Mouse (Mus musculus): ENCODE results near the gene Rbms3. TPM values are rescaled to one million over a fixed set of nuclear protein-coding genes. Genes with fewer than 3 reads are reported as not detected.
A peak's percentile ranks its signal among the peaks of the same experiment; 100 is the strongest.

The Rbms3 gene
- polyA plus RNA-seq, 1 experiment from 2014 or later = 48.9 TPM

DNA sequence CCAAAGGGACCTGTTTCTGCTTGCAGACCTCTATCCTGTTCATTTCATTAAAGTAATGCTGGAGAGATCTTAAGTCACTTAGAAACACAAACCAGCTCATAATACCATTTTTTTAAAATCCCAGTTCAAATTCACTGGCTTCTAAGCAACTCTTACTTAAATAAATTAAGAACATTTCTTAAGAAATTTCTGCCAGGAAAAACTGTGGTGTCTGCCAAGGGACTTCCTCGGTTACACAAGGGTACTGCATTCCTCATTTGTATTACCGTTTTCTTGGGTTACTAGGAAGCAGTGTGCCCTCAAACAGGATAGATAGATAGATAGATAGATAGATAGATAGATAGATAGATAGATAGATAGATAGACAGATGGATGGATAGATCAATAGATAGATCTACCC, 627.6 kb downstream of the Rbms3 start:
- Histone ChIP-seq H3K4me2 (replicated peaks; ENCODE audit: low read depth, low read length) (no peak overlapping the region), H3K36me3 (ENCODE audit: insufficient read depth, low read length) (no peaks in the 10 kb centered on the region), H3K27me3 (replicated peaks; ENCODE audit: insufficient read depth, low read length) (no peaks in the 10 kb centered on the region), H3K4me3 (ENCODE audit: low read depth, low read length) (no peak overlapping the region), H3K27ac (ENCODE audit: low read length) (no peak overlapping the region), H3K4me1 (ENCODE audit: insufficient read depth, low read depth, low read length) (no peaks in the 10 kb centered on the region), H3K9me3 (ENCODE audit: low read length) (no peaks in the 10 kb centered on the region), H3K9ac (replicated peaks; ENCODE audit: low read depth) (no peak overlapping the region)
- ATAC-seq (no peak), DNase-seq (ENCODE audit: low spot score) (peak; percentile 64)
- TF ChIP-seq CTCF (IDR thresholded peaks at IDR 0.05) (no peak), EP300 (IDR thresholded peaks at IDR 0.05) (no peak)
- 43% methylated on average over 2 of the region's 2 CpGs for WGBS

DNA sequence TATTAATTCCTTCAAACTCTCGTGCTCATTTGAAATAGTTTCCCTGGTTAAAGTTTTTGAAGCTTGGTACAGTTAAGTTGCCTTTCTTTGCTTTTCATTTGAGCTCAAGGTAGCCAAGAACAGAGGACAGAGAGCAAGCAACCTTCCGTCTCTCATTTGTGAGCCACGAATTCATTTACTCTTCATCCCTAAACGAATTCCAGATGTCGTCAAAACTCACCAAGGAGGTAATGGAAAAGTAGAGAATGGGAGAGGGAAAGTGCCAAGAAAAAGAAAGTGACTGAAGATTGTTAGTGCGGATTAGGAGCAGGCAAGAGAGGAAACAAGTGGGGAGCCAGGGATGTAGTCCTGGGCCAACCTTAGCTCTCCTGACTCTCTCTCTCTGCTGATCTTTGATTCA, 630.5 kb downstream of the Rbms3 start:
- Histone ChIP-seq H3K9me3 (ENCODE audit: low read length) (no peaks in the 10 kb centered on the region), H3K36me3 (ENCODE audit: insufficient read depth, low read length) (no peaks in the 10 kb centered on the region), H3K4me2 (replicated peaks; ENCODE audit: low read depth, low read length) (no peak overlapping the region), H3K27me3 (replicated peaks; ENCODE audit: insufficient read depth, low read length) (no peaks in the 10 kb centered on the region), H3K27ac (ENCODE audit: low read length) (no peak overlapping the region), H3K4me1 (ENCODE audit: insufficient read depth, low read depth, low read length) (no peaks in the 10 kb centered on the region), H3K4me3 (ENCODE audit: low read depth, low read length) (no peak overlapping the region), H3K9ac (replicated peaks; ENCODE audit: low read depth) (no peak overlapping the region)
- 71% methylated on average over 6 of the region's 6 CpGs for WGBS
- no peak for ATAC-seq
- TF ChIP-seq EP300 (IDR thresholded peaks at IDR 0.05) (no peak), CTCF (IDR thresholded peaks at IDR 0.05) (no peak)
- DNase-seq (ENCODE audit: low spot score) = no peak

DNA sequence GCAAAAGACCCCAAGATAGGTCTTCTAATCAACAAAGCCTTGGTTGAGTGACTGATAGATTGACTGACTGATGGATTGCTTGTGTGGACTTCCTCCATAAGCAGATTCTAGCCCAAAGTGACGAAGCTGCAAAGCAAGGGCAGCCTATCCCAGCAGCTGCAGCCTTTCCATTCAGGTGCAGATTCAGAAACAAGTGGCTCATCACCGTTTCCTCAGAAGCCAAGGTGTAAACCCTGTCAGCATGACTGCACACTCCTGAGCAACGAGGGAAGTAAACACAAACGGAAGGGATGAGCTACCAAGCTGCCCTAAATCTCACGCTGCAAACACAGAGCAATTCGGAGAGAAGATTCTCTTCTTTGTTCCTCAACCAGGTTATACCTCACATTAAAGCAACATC, 639.4 kb downstream of the Rbms3 start:
- WGBS = 84% methylated on average over 6 of the region's 6 CpGs
- no peaks in the 10 kb centered on the region for H3K27me3 ChIP-seq (replicated peaks; ENCODE audit: insufficient read depth, low read length)
- no peak overlapping the region for H3K9ac ChIP-seq (replicated peaks; ENCODE audit: low read depth)
- no peaks in the 10 kb centered on the region for H3K36me3 ChIP-seq (ENCODE audit: insufficient read depth, low read length)
- no peak for DNase-seq (ENCODE audit: low spot score)
- H3K4me2 ChIP-seq (replicated peaks; ENCODE audit: low read depth, low read length) = no peak overlapping the region
- no peak overlapping the region for H3K4me3 ChIP-seq (ENCODE audit: low read depth, low read length)
- no peak overlapping the region for H3K27ac ChIP-seq (ENCODE audit: low read length)
- H3K9me3 ChIP-seq (ENCODE audit: low read length) = no peaks in the 10 kb centered on the region
- TF ChIP-seq EP300 (IDR thresholded peaks at IDR 0.05) (no peak), CTCF (IDR thresholded peaks at IDR 0.05) (no peak)
- ATAC-seq = no peak
- no peaks in the 10 kb centered on the region for H3K4me1 ChIP-seq (ENCODE audit: insufficient read depth, low read depth, low read length)

DNA sequence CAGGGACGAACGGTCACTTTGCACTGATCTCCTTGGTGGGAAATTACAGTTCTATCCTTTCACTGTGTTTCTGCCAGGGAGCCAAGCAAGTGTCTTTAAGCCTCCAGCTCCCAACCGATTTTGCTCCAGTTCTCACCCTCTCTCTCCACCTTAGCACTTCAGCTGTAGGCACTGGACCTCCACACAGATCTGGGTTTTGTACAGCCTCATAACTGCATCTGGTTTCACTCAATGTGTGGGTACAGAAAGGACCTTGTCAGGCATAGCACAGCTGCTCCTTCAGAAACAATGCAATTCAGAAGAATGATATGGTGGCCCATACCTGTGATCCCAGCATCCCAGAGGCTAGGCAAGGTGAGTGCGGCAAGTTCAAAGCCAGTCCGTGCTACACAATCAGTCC, 648.9 kb downstream of the Rbms3 start:
- Histone ChIP-seq H3K9me3 (ENCODE audit: low read length) (no peaks in the 10 kb centered on the region), H3K4me2 (replicated peaks; ENCODE audit: low read depth, low read length) (no peak overlapping the region), H3K9ac (replicated peaks; ENCODE audit: low read depth) (no peak overlapping the region), H3K27ac (ENCODE audit: low read length) (no peak overlapping the region), H3K36me3 (ENCODE audit: insufficient read depth, low read length) (no peaks in the 10 kb centered on the region), H3K4me3 (ENCODE audit: low read depth, low read length) (no peak overlapping the region), H3K4me1 (ENCODE audit: insufficient read depth, low read depth, low read length) (no peaks in the 10 kb centered on the region), H3K27me3 (replicated peaks; ENCODE audit: insufficient read depth, low read length) (no peaks in the 10 kb centered on the region)
- TF ChIP-seq EP300 (IDR thresholded peaks at IDR 0.05) = no peak
- no peak for TF ChIP-seq CTCF (IDR thresholded peaks at IDR 0.05)
- DNase-seq (ENCODE audit: low spot score) (no peak), ATAC-seq (no peak)
- 75% methylated on average over 5 of the region's 5 CpGs for WGBS

DNA sequence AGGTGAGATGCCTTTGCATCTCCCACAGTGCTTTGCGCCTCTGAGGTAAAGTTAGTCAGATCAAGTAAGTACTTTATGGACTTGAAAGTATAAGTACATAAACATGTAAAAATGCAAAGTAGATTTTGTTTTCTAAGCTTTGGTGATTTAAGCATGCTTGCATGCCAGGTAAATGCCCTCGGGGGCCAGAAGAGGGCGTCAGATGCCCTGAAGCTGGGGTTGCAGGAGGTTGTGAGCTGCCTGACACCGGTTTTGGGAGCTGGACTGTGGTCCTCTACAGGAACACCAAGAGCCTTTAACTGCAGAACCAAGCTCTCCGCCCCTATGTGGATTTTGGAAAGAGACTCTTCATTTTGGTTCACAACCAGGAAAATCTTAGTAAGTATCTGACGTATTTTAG, 652.3 kb downstream of the Rbms3 start:
- no peaks in the 10 kb centered on the region for H3K36me3 ChIP-seq (ENCODE audit: insufficient read depth, low read length)
- WGBS = 84% methylated on average over 6 of the region's 6 CpGs
- no peak overlapping the region for H3K27ac ChIP-seq (ENCODE audit: low read length)
- ATAC-seq (no peak), DNase-seq (ENCODE audit: low spot score) (no peak)
- no peaks in the 10 kb centered on the region for H3K9me3 ChIP-seq (ENCODE audit: low read length)
- no peak overlapping the region for H3K4me2 ChIP-seq (replicated peaks; ENCODE audit: low read depth, low read length)
- no peak overlapping the region for H3K4me3 ChIP-seq (ENCODE audit: low read depth, low read length)
- H3K4me1 ChIP-seq (ENCODE audit: insufficient read depth, low read depth, low read length) = no peaks in the 10 kb centered on the region
- no peak overlapping the region for H3K9ac ChIP-seq (replicated peaks; ENCODE audit: low read depth)
- no peaks in the 10 kb centered on the region for H3K27me3 ChIP-seq (replicated peaks; ENCODE audit: insufficient read depth, low read length)
- no peak for TF ChIP-seq EP300 (IDR thresholded peaks at IDR 0.05)
- TF ChIP-seq CTCF (IDR thresholded peaks at IDR 0.05) = peak; percentile 32

DNA sequence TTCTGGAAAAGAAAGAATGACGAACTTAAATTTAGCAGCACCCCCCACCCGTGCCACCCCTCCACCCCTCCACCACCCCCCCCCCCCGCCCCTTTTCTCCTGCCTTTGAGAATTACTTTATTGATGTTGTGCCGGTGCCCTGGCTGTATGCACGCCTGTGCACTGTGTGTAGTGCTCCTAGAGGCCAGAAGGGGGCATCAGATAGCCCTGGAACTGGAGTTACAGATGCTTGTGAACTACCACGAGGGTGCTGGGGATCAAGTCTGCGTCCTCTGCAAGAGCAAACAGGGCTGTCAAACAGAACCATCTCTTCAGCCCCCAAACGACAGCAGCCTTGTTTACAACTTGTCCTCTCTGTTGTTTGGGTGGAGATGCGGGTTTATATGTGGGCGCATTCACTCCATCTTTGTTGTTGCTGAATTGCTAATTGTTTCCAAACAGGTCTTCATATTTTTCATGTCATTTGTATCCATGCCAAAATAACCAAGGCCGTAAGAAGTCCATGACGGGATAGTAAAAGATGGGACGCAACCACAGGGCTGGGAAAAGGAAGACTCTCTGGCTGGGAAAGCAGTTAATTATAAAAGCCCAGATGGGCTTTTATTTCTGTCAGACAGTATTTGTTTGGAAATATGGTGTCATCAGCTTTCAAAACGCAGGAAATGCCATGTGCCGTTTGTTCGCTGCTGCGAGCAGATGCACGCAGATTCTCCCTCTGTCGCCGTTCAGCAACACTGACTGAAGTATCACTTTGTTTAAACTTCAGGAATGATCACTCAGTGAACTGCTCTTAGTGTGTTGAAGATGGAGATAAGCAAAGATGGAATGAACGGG, 652.9 kb downstream of the Rbms3 start:
- Histone ChIP-seq H3K9ac (replicated peaks; ENCODE audit: low read depth) (no peak overlapping the region), H3K36me3 (ENCODE audit: insufficient read depth, low read length) (no peaks in the 10 kb centered on the region), H3K4me2 (replicated peaks; ENCODE audit: low read depth, low read length) (no peak overlapping the region), H3K27ac (ENCODE audit: low read length) (no peak overlapping the region), H3K9me3 (ENCODE audit: low read length) (no peaks in the 10 kb centered on the region), H3K27me3 (replicated peaks; ENCODE audit: insufficient read depth, low read length) (no peaks in the 10 kb centered on the region), H3K4me3 (ENCODE audit: low read depth, low read length) (no peak overlapping the region), H3K4me1 (ENCODE audit: insufficient read depth, low read depth, low read length) (no peaks in the 10 kb centered on the region)
- ATAC-seq (peak; percentile 37; the same call in 1 of the 2 replicates), DNase-seq (ENCODE audit: low spot score) (peak; percentile 51)
- WGBS = 61% methylated on average over 21 of the region's 21 CpGs
- TF ChIP-seq CTCF (IDR thresholded peaks at IDR 0.05) = peak; percentile 32; the same call in 1 of the 2 replicates
- TF ChIP-seq EP300 (IDR thresholded peaks at IDR 0.05) = 0 out of 2 replicates have a peak, but pooled peaks have one; percentile 21
